Mouse (Mus musculus) heart, embryonic 15.5 days (tissue): ENCODE results near the gene Man2a2. TPM values are rescaled to one million over a fixed set of nuclear protein-coding genes. Genes with fewer than 3 reads are reported as not detected.
"Not testable (repeated sequence)": the region's sequence is repeated elsewhere in the genome, so short reads cannot be mapped to it uniquely, and the experiment has no call there.

Experiments
- ATAC-seq: fragments of 200-750 bp; cut with Nextera tagmentation; replicated peaks from 2 replicates; pipeline ENCODE4 v1.8.0; 2017; ENCODE audit warnings: low read depth, moderate TSS enrichment; ENCODE audit not compliant: insufficient number of reproducible peaks, insufficient read depth, low FRiP score
- H3K27ac ChIP-seq: fragments of 300-500 bp; sonication (generic); 2 replicates; pipeline ENCODE4 v1.5.1; 2015; ENCODE audit warnings: mild to moderate bottlenecking, inconsistent platforms
- H3K27me3 ChIP-seq: fragments of 300-500 bp; sonication (generic); 2 replicates; pipeline ENCODE4 v1.6.1; 2015; ENCODE audit warnings: inconsistent platforms
- H3K36me3 ChIP-seq: fragments of 300-500 bp; sonication (generic); 2 replicates; pipeline ENCODE4 v1.6.1; 2015; ENCODE audit warnings: mild to moderate bottlenecking, inconsistent platforms
- H3K4me1 ChIP-seq: fragments of 300-500 bp; sonication (generic); replicated peaks from 2 replicates; pipeline ENCODE4 v1.6.1; 2015; ENCODE audit warnings: inconsistent platforms
- H3K4me2 ChIP-seq: fragments of 300-500 bp; sonication (generic); 2 replicates; pipeline ENCODE4 v1.6.1; 2015; ENCODE audit warnings: inconsistent platforms, mild to moderate bottlenecking, moderate library complexity
- H3K4me3 ChIP-seq: fragments of 300-500 bp; sonication (generic); 2 replicates; pipeline ENCODE4 v1.5.1; 2015; ENCODE audit warnings: mild to moderate bottlenecking, inconsistent platforms
- H3K9ac ChIP-seq: fragments of 300-500 bp; sonication (generic); 2 replicates; pipeline ENCODE4 v1.6.1; 2015; ENCODE audit warnings: mild to moderate bottlenecking, inconsistent platforms
- H3K9me3 ChIP-seq: fragments of 300-500 bp; sonication (generic); replicated peaks from 2 replicates; pipeline ENCODE4 v1.6.1; 2016; ENCODE audit warnings: inconsistent platforms
- WGBS: fragments of 180-500 bp; shearing (Covaris S2); methylation state at CpG from one replicate; pipeline ENCODE4 v1.1.7; 2015; ENCODE audit warnings: mixed read lengths; 5-methylcytosine and 5-hydroxymethylcytosine counted together
- polyA plus RNA-seq: library from polyadenylated mRNA; unstranded; fragments of >200 nt; fragmentation: Nextera tagmentation; extraction: Ambion mirVana; gene quantifications from 2 replicates; pipeline ENCODE4 v1.2.1, GENCODE M21; 2015

Gene Man2a2
- polyA plus RNA-seq, 1 experiment from 2014 or later, result 15.1 TPM

DNA sequence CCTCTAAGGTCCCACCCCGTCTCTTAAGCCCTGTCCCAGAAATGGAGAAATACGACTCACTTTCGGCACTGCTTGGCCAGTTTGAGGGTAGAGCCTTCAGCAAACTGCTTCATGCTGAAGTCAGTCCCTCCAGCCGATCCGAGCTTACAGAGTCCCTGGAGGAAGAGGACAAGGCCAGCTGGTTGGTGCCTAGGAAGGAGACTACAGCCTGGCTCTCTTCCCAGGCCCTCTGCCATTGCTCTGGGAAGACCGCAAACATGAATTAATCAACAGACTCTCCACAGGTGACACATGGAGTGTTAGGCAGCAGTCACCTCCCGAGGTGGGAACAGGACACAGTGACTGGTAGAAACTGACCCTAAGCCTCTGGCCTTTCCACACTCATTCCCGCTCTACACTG, 40.9 kb downstream of the Man2a2 start:
- no peak overlapping the region for H3K9ac ChIP-seq
- no peaks in the 10 kb centered on the region for H3K27me3 ChIP-seq
- H3K27ac ChIP-seq, result no peak overlapping the region
- H3K9me3 ChIP-seq, result no peaks in the 10 kb centered on the region
- no peak overlapping the region for H3K4me3 ChIP-seq
- no peak for ATAC-seq
- 90% methylated on average over 8 of the region's 8 CpGs for WGBS
- peaks cover 97% of the 10 kb centered on the region for H3K36me3 ChIP-seq
- no peaks in the 10 kb centered on the region for H3K4me1 ChIP-seq
- H3K4me2 ChIP-seq, result no peak overlapping the region

DNA sequence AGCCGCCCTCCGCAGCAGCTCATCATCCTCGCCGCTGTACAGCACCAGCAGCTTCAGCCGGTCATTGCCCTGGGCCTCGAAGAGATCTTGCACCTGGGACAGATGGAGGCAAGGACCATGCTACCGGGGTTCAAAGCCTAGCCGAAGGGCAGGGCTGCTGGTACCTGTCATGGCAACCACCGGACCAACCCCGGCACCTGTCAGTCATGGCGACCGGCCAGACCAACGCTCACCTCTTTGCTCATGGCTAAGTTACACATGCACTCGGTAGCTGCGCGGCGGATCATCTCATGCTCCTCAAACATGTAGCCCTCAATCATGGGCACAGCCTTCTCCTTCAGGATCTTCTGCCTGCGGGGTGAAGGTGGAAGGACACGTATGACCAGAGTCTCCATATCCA, 45.1 kb downstream of the Man2a2 start:
- Histone ChIP-seq H3K36me3 (peaks cover 61% of the 10 kb centered on the region), H3K27me3 (no peaks in the 10 kb centered on the region), H3K9ac (no peak overlapping the region), H3K27ac (no peak overlapping the region), H3K4me1 (peaks cover 16% of the 10 kb centered on the region), H3K4me2 (no peak overlapping the region), H3K9me3 (no peaks in the 10 kb centered on the region), H3K4me3 (no peak overlapping the region)
- 93% methylated on average over 19 of the region's 19 CpGs for WGBS
- no peak for ATAC-seq

DNA sequence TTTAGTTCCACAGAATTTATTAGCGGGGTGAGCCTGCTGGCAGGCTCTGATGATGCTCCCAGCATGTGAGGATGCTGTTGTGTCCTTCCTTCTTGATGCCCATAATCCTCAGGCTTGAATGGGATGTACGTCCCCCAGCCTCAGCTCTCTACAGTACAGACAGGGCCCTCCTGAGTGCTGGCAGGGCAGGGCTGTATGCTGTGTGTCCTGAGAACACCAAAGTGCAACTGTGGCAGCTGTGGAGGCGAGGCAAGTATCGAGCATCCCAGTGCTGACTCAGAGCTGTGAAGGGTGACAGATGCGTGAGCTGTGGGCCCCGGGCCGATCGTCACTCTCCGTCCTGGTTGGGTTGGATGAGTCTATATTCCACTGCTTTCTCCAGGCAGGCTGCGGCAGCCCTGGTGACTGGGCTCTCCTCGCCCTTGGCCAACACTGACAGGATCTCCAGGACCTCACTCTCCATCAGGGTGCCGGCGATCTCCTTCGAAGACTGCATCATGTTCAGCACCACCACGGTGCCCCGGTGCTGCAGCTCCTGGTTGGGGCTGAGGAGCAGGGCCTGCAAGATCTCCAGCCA, 45.8 kb downstream of the Man2a2 start:
- H3K4me3 ChIP-seq, result no peak overlapping the region
- H3K27ac ChIP-seq, result peak overlapping the region; percentile 96
- H3K36me3 ChIP-seq, result peaks cover 54% of the 10 kb centered on the region
- ATAC-seq, result no peak
- H3K4me1 ChIP-seq, result peaks cover 16% of the 10 kb centered on the region
- H3K9me3 ChIP-seq, result no peaks in the 10 kb centered on the region
- 94% methylated on average over 16 of the region's 16 CpGs for WGBS
- H3K9ac ChIP-seq, result no peak overlapping the region
- no peak overlapping the region for H3K4me2 ChIP-seq
- no peaks in the 10 kb centered on the region for H3K27me3 ChIP-seq

DNA sequence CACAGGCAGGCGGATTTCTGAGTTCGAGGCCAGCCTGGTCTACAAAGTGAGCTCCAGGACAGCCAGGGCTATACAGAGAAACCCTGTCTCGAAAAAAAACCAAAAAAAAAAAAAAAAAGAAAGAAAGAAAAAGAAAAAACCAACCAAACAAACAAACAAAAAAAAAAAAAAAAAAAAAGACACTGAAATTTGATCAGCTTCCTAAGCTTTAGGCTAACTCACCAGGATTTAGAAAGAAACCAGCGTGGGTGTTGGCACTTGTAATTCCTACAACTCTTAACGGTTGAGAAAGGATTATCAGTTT, 46.4 kb downstream of the Man2a2 start:
- 48% methylated on average over 5 of the region's 5 CpGs for WGBS
- not testable (repeated sequence) for H3K9ac ChIP-seq
- peaks cover 49% of the 10 kb centered on the region for H3K36me3 ChIP-seq

DNA sequence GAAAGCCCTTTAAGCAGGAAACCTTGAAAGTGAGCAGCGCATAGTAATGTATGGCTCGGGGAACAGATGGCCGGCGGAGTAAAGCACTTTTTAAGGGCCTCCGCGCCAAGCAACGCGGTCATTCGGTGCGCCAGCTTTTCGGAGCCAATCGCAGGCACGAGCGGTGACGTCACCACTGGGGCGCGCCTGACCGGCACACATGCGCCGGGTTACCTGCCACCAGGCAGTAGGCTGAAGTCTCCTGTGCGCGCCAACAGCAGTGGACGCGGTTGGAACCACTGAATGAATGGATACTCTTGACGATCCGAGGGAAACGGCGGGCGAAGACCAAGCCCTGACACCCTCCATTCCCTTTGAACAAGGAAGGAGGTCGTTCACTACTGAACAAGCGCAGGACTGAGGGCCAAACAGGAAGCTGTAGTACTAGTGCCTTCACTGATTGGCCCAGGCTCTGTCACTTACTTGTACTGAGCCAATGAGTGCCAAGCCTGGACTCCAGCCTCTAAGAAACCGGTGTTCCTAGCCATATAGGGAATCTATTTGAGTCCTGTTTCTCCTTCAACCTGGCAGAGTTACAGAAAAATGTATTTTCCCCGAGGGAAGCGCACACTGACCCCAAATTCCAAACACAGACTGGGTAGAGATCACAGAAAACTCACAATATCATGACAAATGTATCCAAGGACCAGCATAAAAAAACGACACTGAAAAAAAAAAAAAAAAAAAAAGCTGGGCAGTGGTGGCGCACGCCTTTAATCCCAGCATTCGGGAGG, 46.9 kb downstream of the Man2a2 start, which contains the start of gene Rccd1:
Rccd1 (minus strand) TSS at position 412 of the 773 bp plus-strand sequence.
- H3K36me3 ChIP-seq, result peaks cover 44% of the 10 kb centered on the region
- peak; percentile 99 for ATAC-seq
- H3K4me3 ChIP-seq, result peak within 1 kb of the TSS; percentile 84
- WGBS, result 1% methylated on average over 37 of the region's 38 CpGs
- H3K9me3 ChIP-seq, result no peaks in the 10 kb centered on the region
- peak within 1 kb of the TSS; percentile 96 for H3K27ac ChIP-seq
- peak within 1 kb of the TSS; percentile 83 for H3K4me2 ChIP-seq
- peak within 1 kb of the TSS; percentile 71 for H3K9ac ChIP-seq
- peaks cover 26% of the 10 kb centered on the region for H3K4me1 ChIP-seq
- no peaks in the 10 kb centered on the region for H3K27me3 ChIP-seq

More for the DNA sequence above, 46.4 kb downstream of the Man2a2 start:
- H3K4me3 ChIP-seq, result peak overlapping the region; percentile 84
- H3K9me3 ChIP-seq, ATAC-seq, H3K27me3 ChIP-seq: not testable (repeated sequence)
- H3K4me2 ChIP-seq, result peak overlapping the region; percentile 83; the same call in 1 of the 2 replicates
- peaks cover 21% of the 10 kb centered on the region for H3K4me1 ChIP-seq
- H3K27ac ChIP-seq, result peak overlapping the region; percentile 96

DNA sequence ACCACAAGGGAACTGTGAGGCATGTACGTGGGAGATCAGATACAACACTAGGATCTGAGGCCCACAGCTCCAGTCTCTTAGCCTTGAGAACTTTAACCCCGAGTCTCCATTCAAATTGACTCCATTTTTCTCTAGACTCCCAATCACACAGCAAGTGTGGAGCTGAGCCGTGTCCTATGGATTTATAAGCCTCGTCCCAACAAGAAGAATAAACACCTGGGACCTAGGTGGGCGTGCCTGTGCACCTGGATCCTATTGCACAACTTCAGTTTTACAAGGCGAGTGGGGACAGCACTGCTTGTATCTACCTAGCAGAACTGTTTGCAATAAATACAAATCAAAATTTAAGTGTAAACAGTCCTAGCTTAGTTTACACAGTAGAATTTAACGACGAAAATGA, 47.8 kb downstream of the Man2a2 start:
- H3K9me3 ChIP-seq, result no peaks in the 10 kb centered on the region
- H3K27me3 ChIP-seq, result no peaks in the 10 kb centered on the region
- ATAC-seq, result no peak
- peak overlapping the region; percentile 84 for H3K4me3 ChIP-seq
- peaks cover 42% of the 10 kb centered on the region for H3K36me3 ChIP-seq
- peak overlapping the region; percentile 71 for H3K9ac ChIP-seq
- H3K4me1 ChIP-seq, result peaks cover 33% of the 10 kb centered on the region
- 20% methylated on average over 8 of the region's 8 CpGs for WGBS
- H3K27ac ChIP-seq, result peak overlapping the region; percentile 96
- peak overlapping the region; percentile 83 for H3K4me2 ChIP-seq

DNA sequence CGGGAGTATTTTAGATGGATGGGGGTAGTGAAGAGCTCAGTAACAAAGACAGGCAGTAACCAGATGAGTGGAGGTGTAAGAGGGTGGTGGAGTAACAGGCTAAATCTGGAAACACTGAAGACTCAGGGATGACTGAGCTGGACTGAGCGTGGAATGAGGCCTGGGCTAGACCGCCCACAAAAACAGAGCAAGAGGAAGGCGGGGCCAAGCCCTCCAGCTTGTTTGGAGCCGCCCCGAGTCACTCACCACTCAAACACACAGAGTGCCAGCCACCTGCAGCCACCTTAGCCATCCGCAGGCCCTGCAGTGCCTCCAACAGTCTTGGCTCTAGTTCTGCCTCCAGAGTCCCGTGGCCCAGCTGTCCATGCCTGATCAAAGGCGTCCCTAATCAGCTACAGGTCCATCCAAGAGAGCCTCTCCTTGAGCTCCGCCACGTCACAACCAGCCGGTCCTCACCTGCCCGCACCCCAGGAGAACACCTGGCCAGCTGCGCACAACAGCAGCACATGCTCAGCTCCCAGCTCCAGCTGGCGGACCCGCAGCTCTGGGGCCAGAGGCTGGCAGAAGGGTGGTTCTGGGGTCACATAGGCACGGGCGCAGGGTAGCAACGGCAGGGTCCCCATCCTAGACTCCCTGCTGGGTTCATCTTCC, 51.2 kb downstream of the Man2a2 start:
- Histone ChIP-seq H3K27ac (no peak overlapping the region), H3K36me3 (peaks cover 36% of the 10 kb centered on the region), H3K27me3 (no peaks in the 10 kb centered on the region), H3K9me3 (no peaks in the 10 kb centered on the region), H3K4me2 (no peak overlapping the region), H3K9ac (no peak overlapping the region), H3K4me3 (no peak overlapping the region), H3K4me1 (peaks cover 31% of the 10 kb centered on the region)
- no peak for ATAC-seq
- WGBS, result 70% methylated on average over 19 of the region's 19 CpGs

DNA sequence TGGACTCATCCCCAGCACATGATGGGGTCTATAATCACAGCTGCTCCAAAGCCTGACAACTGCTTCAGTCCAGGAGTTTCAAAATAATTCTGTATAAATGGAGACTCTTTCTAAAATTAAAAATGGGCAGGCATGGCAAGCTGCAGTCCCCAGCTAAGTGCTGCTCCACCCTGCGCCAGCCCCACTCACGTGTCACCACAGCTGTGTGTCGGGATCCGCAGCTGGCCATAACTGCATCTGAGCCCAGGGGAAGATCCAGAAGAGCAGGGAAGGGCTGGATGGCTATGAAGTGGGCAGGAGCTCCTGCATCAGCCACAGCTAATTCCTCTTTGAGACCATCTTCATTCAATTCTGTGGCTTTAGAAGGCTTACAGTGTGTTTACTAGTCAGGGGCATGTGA, 52.5 kb downstream of the Man2a2 start:
- Histone ChIP-seq H3K27ac (no peak overlapping the region; the same call in 1 of the 2 replicates), H3K36me3 (peaks cover 48% of the 10 kb centered on the region), H3K4me3 (no peak overlapping the region), H3K4me2 (no peak overlapping the region), H3K9ac (peak overlapping the region; percentile 21; the same call in 1 of the 2 replicates), H3K4me1 (peaks cover 29% of the 10 kb centered on the region), H3K27me3 (no peaks in the 10 kb centered on the region), H3K9me3 (no peaks in the 10 kb centered on the region)
- no peak for ATAC-seq
- WGBS, result 79% methylated on average over 4 of the region's 4 CpGs

DNA sequence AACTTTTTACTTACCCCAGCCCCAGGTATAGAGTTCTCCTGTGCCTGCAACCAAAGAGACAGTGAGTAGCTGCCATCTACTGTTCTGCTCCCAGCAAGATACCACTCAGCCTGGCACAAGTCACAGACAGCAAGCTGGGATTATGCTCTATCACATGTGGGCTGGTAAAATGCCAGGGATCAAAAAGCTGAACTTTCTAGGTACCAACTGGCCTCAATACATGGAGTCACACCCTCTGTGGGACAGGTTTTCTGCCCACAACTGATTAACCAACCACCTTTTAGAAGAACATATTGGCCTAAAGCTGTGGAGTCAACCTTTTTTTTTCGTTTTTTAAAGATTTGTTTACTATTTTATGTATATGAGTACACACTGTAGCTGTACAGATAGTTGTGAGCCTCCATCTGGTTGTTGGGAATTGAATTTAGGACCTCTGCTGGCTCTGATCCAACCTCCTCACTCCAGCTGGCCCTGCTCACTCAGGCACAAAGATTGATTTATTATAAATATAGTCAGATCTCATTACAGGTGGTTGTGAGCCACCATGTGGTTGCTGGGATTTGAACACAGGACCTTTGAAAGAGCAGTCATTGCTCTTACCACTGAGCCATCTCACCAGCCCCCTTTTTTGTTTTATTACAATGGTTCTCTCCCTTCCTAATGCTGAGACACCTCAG, 53.6 kb downstream of the Man2a2 start:
- H3K4me2 ChIP-seq, result no peak overlapping the region
- ATAC-seq, result no peak
- H3K36me3 ChIP-seq, result peaks cover 59% of the 10 kb centered on the region
- no peak overlapping the region for H3K4me3 ChIP-seq
- WGBS, result 74% methylated on average over 1 of the region's 1 CpGs
- H3K4me1 ChIP-seq, result peaks cover 21% of the 10 kb centered on the region
- H3K9me3 ChIP-seq, result no peaks in the 10 kb centered on the region
- H3K27ac ChIP-seq, result no peak overlapping the region
- no peaks in the 10 kb centered on the region for H3K27me3 ChIP-seq
- H3K9ac ChIP-seq, result no peak overlapping the region

DNA sequence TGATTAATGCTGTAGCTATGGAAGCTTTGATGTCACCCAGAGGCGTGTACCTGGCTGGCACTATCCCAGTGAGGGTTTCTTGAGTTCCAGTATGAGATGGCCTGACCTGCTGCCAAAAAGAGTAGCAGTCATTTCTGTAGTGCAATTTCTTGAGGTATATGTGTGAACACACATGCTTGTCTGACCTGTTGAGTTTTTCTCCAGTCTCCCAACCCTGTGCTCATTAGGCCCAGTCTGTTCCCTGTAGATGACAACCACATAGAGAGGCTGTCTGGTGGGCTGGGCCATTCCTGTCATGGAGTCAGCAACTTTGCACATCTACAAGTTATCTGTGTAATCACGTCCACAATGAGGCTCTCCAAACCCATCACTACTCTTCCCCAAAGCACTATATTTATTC, 55.4 kb downstream of the Man2a2 start:
- Histone ChIP-seq H3K27me3 (no peaks in the 10 kb centered on the region), H3K4me2 (no peak overlapping the region), H3K9me3 (no peaks in the 10 kb centered on the region), H3K27ac (no peak overlapping the region), H3K4me3 (no peak overlapping the region), H3K4me1 (peaks cover 17% of the 10 kb centered on the region), H3K36me3 (peaks cover 76% of the 10 kb centered on the region), H3K9ac (no peak overlapping the region)
- 77% methylated on average over 2 of the region's 2 CpGs for WGBS
- ATAC-seq, result no peak

DNA sequence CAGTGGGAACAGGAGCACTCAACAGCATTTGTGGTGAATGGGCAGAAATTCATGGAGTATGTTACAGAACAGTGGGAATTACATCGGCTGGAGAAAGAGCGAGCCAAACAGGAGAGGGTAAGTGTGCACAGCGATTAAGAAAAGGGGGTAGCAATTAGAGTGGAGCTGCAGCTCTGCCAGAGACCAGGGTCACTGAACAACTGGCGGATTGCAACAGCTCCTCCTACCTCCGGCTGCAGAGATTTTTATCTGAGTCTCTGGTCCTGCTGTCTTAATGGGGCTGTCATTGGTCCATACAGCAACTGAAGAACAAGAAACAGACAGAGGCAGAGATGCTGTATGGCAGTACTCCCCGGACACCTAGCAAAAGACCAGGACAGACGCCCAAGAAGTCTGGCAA, 60.4 kb downstream of the Man2a2 start:
- 77% methylated on average over 7 of the region's 7 CpGs for WGBS
- no peaks in the 10 kb centered on the region for H3K27me3 ChIP-seq
- no peak for ATAC-seq
- H3K4me1 ChIP-seq, result no peaks in the 10 kb centered on the region
- H3K4me2 ChIP-seq, result no peak overlapping the region
- no peaks in the 10 kb centered on the region for H3K9me3 ChIP-seq
- H3K36me3 ChIP-seq, result peaks cover 96% of the 10 kb centered on the region
- H3K9ac ChIP-seq, result no peak overlapping the region
- H3K4me3 ChIP-seq, result no peak overlapping the region
- H3K27ac ChIP-seq, result no peak overlapping the region
